Mouse (Mus musculus) liver, adult 2 months (tissue): Measurements from ENCODE around the gene Pts. TPM values are rescaled to one million over a fixed set of nuclear protein-coding genes. Genes with fewer than 3 reads are reported as not detected.

Experiments
- DNase-seq: peaks from one replicate; pipeline ENCODE4 v3.0.0-alpha.2; 2011; ENCODE audit warnings: low read depth, low spot score; ENCODE audit errors: extremely low read depth
- H3K27ac ChIP-seq: fragments of 200-500 bp; replicated peaks from 2 replicates; pipeline ENCODE4 v1.5.1; 2012; ENCODE audit warnings: low read depth, mild to moderate bottlenecking, control low read depth, inconsistent platforms, low read length; ENCODE audit not compliant: insufficient read depth
- H3K27me3 ChIP-seq: fragments of 200-500 bp; 2 replicates; pipeline ENCODE4 v1.6.1; 2012; ENCODE audit warnings: mild to moderate bottlenecking, moderate library complexity, low read length, inconsistent platforms; ENCODE audit not compliant: control insufficient read depth, insufficient read depth
- H3K36me3 ChIP-seq: fragments of 200-500 bp; 2 replicates; pipeline ENCODE4 v1.6.1; 2012; ENCODE audit warnings: low read length, inconsistent platforms; ENCODE audit not compliant: control insufficient read depth, insufficient read depth
- H3K4me1 ChIP-seq: fragments of 200-500 bp; 2 replicates; pipeline ENCODE4 v1.6.1; 2011; ENCODE audit warnings: low read length; ENCODE audit not compliant: control insufficient read depth, insufficient read depth
- H3K4me3 ChIP-seq: fragments of 200-500 bp; 2 replicates; pipeline ENCODE4 v1.5.1; 2011; ENCODE audit warnings: low read depth, mild to moderate bottlenecking, control low read depth, low read length, moderate library complexity; ENCODE audit not compliant: insufficient read depth
- H3K79me2 ChIP-seq: fragments of 200-500 bp; 2 replicates; pipeline ENCODE4 v1.6.1; 2012; ENCODE audit warnings: inconsistent platforms, mild to moderate bottlenecking, low read length, moderate library complexity; ENCODE audit not compliant: control insufficient read depth, insufficient read depth
- H3K9ac ChIP-seq: fragments of 200-500 bp; 2 replicates; pipeline ENCODE4 v1.6.1; 2012; ENCODE audit warnings: low read depth, mild to moderate bottlenecking, control low read depth, inconsistent platforms, low read length
- CTCF ChIP-seq: fragments of 200-500 bp; IDR thresholded peaks from 2 replicates; pipeline ENCODE4 v1.5.1; 2011; ENCODE audit warnings: low read depth, low read length, control low read depth
- POLR2A ChIP-seq: fragments of 200-500 bp; IDR thresholded peaks from 2 replicates; pipeline ENCODE4 v1.6.1; 2011; ENCODE audit warnings: low read length, control low read depth; ENCODE audit not compliant: insufficient read depth; ENCODE audit errors: extremely low read depth
- WGBS: fragments of 180-500 bp; shearing (Covaris S2); methylation state at CpG from one replicate; pipeline ENCODE4 v1.1.7; 2018; 5-methylcytosine and 5-hydroxymethylcytosine counted together
- polyA plus RNA-seq: library from polyadenylated mRNA; depleted of rRNA; stranded (reverse); fragments of >200 nt; gene quantifications from 2 replicates; pipeline ENCODE4 v1.2.3, GENCODE M21; 2012
- total RNA-seq: library from RNA; depleted of rRNA; stranded (reverse); fragments of >200 nt; gene quantifications from 2 replicates; pipeline ENCODE4 v1.2.3, GENCODE M21; 2014

Pts gene
- total and polyA plus RNA-seq, 2 experiments, result 25.5 to 103 TPM

GRCm38 (mm10) chr9:50518781-50519180 lies 9.7 kb downstream of the Pts start:
- no peak overlapping the region for H3K27ac ChIP-seq
- no peak overlapping the region for H3K9ac ChIP-seq
- H3K36me3 ChIP-seq, result peaks cover 7% of the 10 kb centered on the region
- no peaks in the 10 kb centered on the region for H3K79me2 ChIP-seq
- no peaks in the 10 kb centered on the region for H3K27me3 ChIP-seq
- WGBS, result 52% methylated on average over 2 of the region's 2 CpGs
- TF ChIP-seq CTCF (peak; percentile 82), POLR2A (no peak)
- peak; percentile 48 for DNase-seq
- H3K4me1 ChIP-seq, result no peaks in the 10 kb centered on the region
- H3K4me3 ChIP-seq, result no peak overlapping the region

GRCm38 (mm10) chr9:50515462-50515861 lies 13.1 kb downstream of the Pts start:
- H3K36me3 ChIP-seq, result no peaks in the 10 kb centered on the region
- no peak overlapping the region for H3K9ac ChIP-seq
- H3K4me1 ChIP-seq, result no peaks in the 10 kb centered on the region
- DNase-seq, result no peak
- 55% methylated on average over 5 of the region's 5 CpGs for WGBS
- H3K27ac ChIP-seq, result no peak overlapping the region
- no peak overlapping the region for H3K4me3 ChIP-seq
- H3K27me3 ChIP-seq, result no peaks in the 10 kb centered on the region
- TF ChIP-seq POLR2A, result no peak
- no peak for TF ChIP-seq CTCF
- no peaks in the 10 kb centered on the region for H3K79me2 ChIP-seq

- no peaks in the 10 kb centered on the region for H3K79me2 ChIP-seq
- peak overlapping the region; percentile 19; the same call in 1 of the 2 replicates for H3K4me3 ChIP-seq
- peak; percentile 99 for DNase-seq
- peak overlapping the region; percentile 88 for H3K27ac ChIP-seq
- H3K4me1 ChIP-seq, result peaks cover 15% of the 10 kb centered on the region
- H3K27me3 ChIP-seq, result no peaks in the 10 kb centered on the region
- TF ChIP-seq CTCF (no peak), POLR2A (no peak)
- H3K36me3 ChIP-seq, result no peaks in the 10 kb centered on the region
- WGBS, result 11% methylated on average over 7 of the region's 7 CpGs
- 0 out of 2 replicates have a peak overlapping the region, but pooled peaks have one; percentile 21 for H3K9ac ChIP-seq
Observed at GRCm38 (mm10) chr9:50507570-50507969, 21.0 kb downstream of the Pts start.

- Histone ChIP-seq H3K9ac (peak overlapping the region; percentile 48), H3K4me3 (peak overlapping the region; percentile 18; the same call in 1 of the 2 replicates), H3K27me3 (no peaks in the 10 kb centered on the region), H3K79me2 (no peaks in the 10 kb centered on the region), H3K36me3 (no peaks in the 10 kb centered on the region), H3K4me1 (peaks cover 15% of the 10 kb centered on the region), H3K27ac (peak overlapping the region; percentile 55)
- TF ChIP-seq CTCF (no peak), POLR2A (no peak)
- DNase-seq, result no peak
- WGBS, result 32% methylated on average over 6 of the region's 6 CpGs
Observed at GRCm38 (mm10) chr9:50505405-50505804, 23.1 kb downstream of the Pts start.

- no peak for TF ChIP-seq CTCF
- no peak for TF ChIP-seq POLR2A
Observed at GRCm38 (mm10) chr9:50502949-50503348, 25.6 kb downstream of the Pts start.

GRCm38 (mm10) chr9:50500974-50501501 lies 27.5 kb downstream of the Pts start:
- peak; percentile 90 for DNase-seq
- no peak for TF ChIP-seq CTCF
- 0 out of 2 replicates have a peak, but pooled peaks have one; percentile 6 for TF ChIP-seq POLR2A
- H3K79me2 ChIP-seq, result 0 out of 2 replicates have a peak, but pooled peaks cover 3% of the 10 kb centered on the region
- WGBS, result 22% methylated on average over 14 of the region's 14 CpGs
- peak overlapping the region; percentile 94 for H3K27ac ChIP-seq
- peaks cover 14% of the 10 kb centered on the region for H3K4me1 ChIP-seq
- H3K4me3 ChIP-seq, result peak overlapping the region; percentile 58
- peak overlapping the region; percentile 70 for H3K9ac ChIP-seq
- H3K36me3 ChIP-seq, result no peaks in the 10 kb centered on the region
- no peaks in the 10 kb centered on the region for H3K27me3 ChIP-seq

More at GRCm38 (mm10) chr9:50502949-50503348, 25.6 kb downstream of the Pts start:
- Histone ChIP-seq H3K36me3 (no peaks in the 10 kb centered on the region), H3K9ac (no peak overlapping the region), H3K4me1 (peaks cover 17% of the 10 kb centered on the region), H3K27me3 (no peaks in the 10 kb centered on the region), H3K4me3 (no peak overlapping the region), H3K27ac (no peak overlapping the region), H3K79me2 (0 out of 2 replicates have a peak, but pooled peaks cover 3% of the 10 kb centered on the region)
- DNase-seq, result no peak
- WGBS, result 85% methylated on average over 3 of the region's 3 CpGs
